Mouse (Mus musculus): ENCODE results near the gene Sun5.

- TF ChIP-seq CTCF (IDR thresholded peaks at IDR 0.05; ENCODE audit: extremely low read depth, insufficient read depth, insufficient read length, insufficient replicate concordance) (no peak), POLR2A (IDR thresholded peaks at IDR 0.05; ENCODE audit: low read depth, low read length) (no peak)
Measured at GRCm38 (mm10) chr2:153874745-153875144, 3.9 kb upstream of the Sun5 start, which contains the start of gene Bpifb2.

Measured in spleen, adult 2 months (tissue).